Mouse (Mus musculus): ENCODE measurements around the gene D630039A03Rik. TPM values are rescaled to one million over a fixed set of nuclear protein-coding genes. Genes with fewer than 3 reads are reported as not detected.
"Not testable (repeated sequence)": the region's sequence is repeated elsewhere in the genome, so short reads cannot be mapped to it uniquely, and the experiment has no call there.

Gene D630039A03Rik
- polyA plus RNA-seq, 1 experiment from 2014 or later, result 0.20 TPM

GRCm38 (mm10) chr4:57901210-57901609 lies 14.9 kb downstream of the D630039A03Rik start:
- no peak overlapping the region for H3K4me2 ChIP-seq (ENCODE audit: low read length)
- H3K9ac ChIP-seq (ENCODE audit: low read length), result no peak overlapping the region
- peaks cover 16% of the 10 kb centered on the region for H3K36me3 ChIP-seq (ENCODE audit: control insufficient read depth, insufficient read depth, low read length)
- 15% methylated on average over 4 of the region's 4 CpGs for WGBS
- H3K27me3 ChIP-seq (ENCODE audit: control insufficient read depth, insufficient read depth, low read length), result no peaks in the 10 kb centered on the region
- H3K4me1 ChIP-seq (ENCODE audit: control insufficient read depth in 2 of 2, insufficient read depth in 2 of 2, low read length in 2 of 2), result peaks cover 2 to 4% of the 10 kb centered on the region in 2 experiments; a peak in 3 of 4 replicates
- no peaks in the 10 kb centered on the region for H3K9me3 ChIP-seq (ENCODE audit: control insufficient read depth, low read length)
- H3K4me3 ChIP-seq (ENCODE audit: control insufficient read depth in 1 of 2, insufficient read depth in 1 of 2, low read depth in 1 of 2, low read length in 2 of 2), result no peak overlapping the region
- no peak for ATAC-seq (ENCODE audit: insufficient number of reproducible peaks, insufficient read depth, low FRiP score, low read depth)
- no peak overlapping the region for H3K27ac ChIP-seq (replicated peaks in 1 of 2; ENCODE audit: control insufficient read depth in 1 of 2, insufficient read depth in 1 of 2, low read depth in 2 of 2, low read length in 2 of 2)

DNA sequence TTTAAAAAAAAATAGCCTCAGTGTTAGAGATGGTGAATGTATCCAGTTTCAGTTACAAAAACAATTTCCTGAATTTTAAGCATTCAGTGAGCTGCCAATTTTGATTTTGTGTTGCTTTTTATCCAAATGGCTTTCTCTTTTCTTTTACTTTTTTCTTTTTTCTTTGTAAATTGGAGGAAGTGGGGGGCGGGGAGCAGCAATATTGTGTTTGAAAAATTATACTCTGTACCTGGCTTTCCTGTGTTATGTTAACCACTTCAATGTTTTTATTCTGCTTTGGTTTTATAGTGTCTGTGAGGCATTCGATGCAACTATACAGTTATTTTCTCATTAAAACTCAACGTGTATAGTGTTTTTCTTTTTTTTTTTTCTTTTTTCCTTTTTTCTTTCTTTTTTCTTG lies 19.5 kb downstream of the D630039A03Rik start:
- peaks cover 0 to 3% of the 10 kb centered on the region in 2 experiments; a peak in 1 of 4 replicates for H3K4me1 ChIP-seq (ENCODE audit: control insufficient read depth in 2 of 2, insufficient read depth in 2 of 2, low read length in 2 of 2)
- no peak overlapping the region for H3K4me2 ChIP-seq (ENCODE audit: low read length)
- peaks cover 44% of the 10 kb centered on the region for H3K36me3 ChIP-seq (ENCODE audit: control insufficient read depth, insufficient read depth, low read length)
- no peak for ATAC-seq (ENCODE audit: insufficient number of reproducible peaks, insufficient read depth, low FRiP score, low read depth)
- 88% methylated on average over 3 of the region's 3 CpGs for WGBS
- no peaks in the 10 kb centered on the region for H3K27me3 ChIP-seq (ENCODE audit: control insufficient read depth, insufficient read depth, low read length)
- no peak overlapping the region for H3K27ac ChIP-seq (replicated peaks in 1 of 2; ENCODE audit: control insufficient read depth in 1 of 2, insufficient read depth in 1 of 2, low read depth in 2 of 2, low read length in 2 of 2)
- H3K9me3 ChIP-seq (ENCODE audit: control insufficient read depth, low read length), result no peaks in the 10 kb centered on the region
- H3K4me3 ChIP-seq (ENCODE audit: control insufficient read depth in 1 of 2, insufficient read depth in 1 of 2, low read depth in 1 of 2, low read length in 2 of 2), result no peak overlapping the region
- no peak overlapping the region for H3K9ac ChIP-seq (ENCODE audit: low read length)

DNA sequence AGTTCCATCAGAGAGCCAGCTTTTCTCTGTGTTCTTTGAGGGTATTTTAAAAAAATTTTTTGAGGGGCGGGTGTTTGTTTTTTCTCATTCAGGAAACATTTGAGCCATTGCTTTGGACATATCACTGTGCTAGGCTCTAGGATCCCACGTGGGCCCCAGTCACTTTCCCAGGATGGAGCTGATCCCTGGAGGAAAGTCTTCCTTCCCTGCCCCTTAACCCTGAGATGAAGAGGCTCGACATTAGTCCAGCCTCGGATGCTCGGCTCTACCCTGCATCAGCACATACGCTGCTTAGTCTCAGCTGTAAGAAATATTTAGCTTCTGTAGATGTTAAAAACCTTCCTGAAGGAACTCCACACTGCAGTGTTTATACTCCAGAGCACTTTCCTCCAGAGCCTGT lies 20.2 kb downstream of the D630039A03Rik start:
- no peak overlapping the region for H3K4me2 ChIP-seq (ENCODE audit: low read length)
- H3K4me1 ChIP-seq (ENCODE audit: control insufficient read depth in 2 of 2, insufficient read depth in 2 of 2, low read length in 2 of 2), result peaks cover 0 to 3% of the 10 kb centered on the region in 2 experiments; a peak in 1 of 4 replicates
- no peaks in the 10 kb centered on the region for H3K9me3 ChIP-seq (ENCODE audit: control insufficient read depth, low read length)
- no peak for ATAC-seq (ENCODE audit: insufficient number of reproducible peaks, insufficient read depth, low FRiP score, low read depth)
- peaks cover 44% of the 10 kb centered on the region for H3K36me3 ChIP-seq (ENCODE audit: control insufficient read depth, insufficient read depth, low read length)
- no peak overlapping the region for H3K9ac ChIP-seq (ENCODE audit: low read length)
- H3K27ac ChIP-seq (replicated peaks in 1 of 2; ENCODE audit: control insufficient read depth in 1 of 2, insufficient read depth in 1 of 2, low read depth in 2 of 2, low read length in 2 of 2), result no peak overlapping the region
- H3K4me3 ChIP-seq (ENCODE audit: control insufficient read depth in 1 of 2, insufficient read depth in 1 of 2, low read depth in 1 of 2, low read length in 2 of 2), result no peak overlapping the region
- WGBS, result 68% methylated on average over 6 of the region's 6 CpGs
- no peaks in the 10 kb centered on the region for H3K27me3 ChIP-seq (ENCODE audit: control insufficient read depth, insufficient read depth, low read length)

DNA sequence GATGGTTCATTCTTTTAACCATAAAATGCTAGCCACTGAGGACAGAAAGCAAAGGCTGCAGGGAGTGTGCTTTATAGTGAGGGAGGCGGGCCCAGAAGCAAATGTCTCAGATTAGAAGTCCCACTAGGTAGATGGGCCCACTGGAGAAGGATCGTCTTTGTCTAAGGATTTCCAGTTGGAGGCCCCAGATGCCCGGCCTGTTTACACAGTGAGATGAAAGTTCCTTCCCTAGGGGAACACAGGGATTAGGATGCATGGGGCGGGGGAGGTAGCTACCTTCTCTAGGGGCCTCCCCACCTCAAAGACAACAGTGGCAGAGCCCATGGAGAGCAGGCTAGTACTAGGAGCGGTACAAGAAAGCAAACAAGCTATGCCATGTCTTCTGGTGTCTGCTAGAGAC lies 21.0 kb downstream of the D630039A03Rik start:
- Histone ChIP-seq H3K9ac (ENCODE audit: low read length) (no peak overlapping the region), H3K9me3 (ENCODE audit: control insufficient read depth, low read length) (no peaks in the 10 kb centered on the region), H3K4me3 (ENCODE audit: control insufficient read depth in 1 of 2, insufficient read depth in 1 of 2, low read depth in 1 of 2, low read length in 2 of 2) (no peak overlapping the region), H3K4me1 (ENCODE audit: control insufficient read depth in 2 of 2, insufficient read depth in 2 of 2, low read length in 2 of 2) (peaks cover 0 to 3% of the 10 kb centered on the region in 2 experiments; a peak in 1 of 4 replicates), H3K4me2 (ENCODE audit: low read length) (no peak overlapping the region), H3K36me3 (ENCODE audit: control insufficient read depth, insufficient read depth, low read length) (peaks cover 44% of the 10 kb centered on the region), H3K27me3 (ENCODE audit: control insufficient read depth, insufficient read depth, low read length) (no peaks in the 10 kb centered on the region), H3K27ac (replicated peaks in 1 of 2; ENCODE audit: control insufficient read depth in 1 of 2, insufficient read depth in 1 of 2, low read depth in 2 of 2, low read length in 2 of 2) (peak overlapping the region in 1 of 2 experiments; percentile 37; a peak in 1 of 4 replicates)
- WGBS, result 59% methylated on average over 5 of the region's 5 CpGs
- ATAC-seq (ENCODE audit: insufficient number of reproducible peaks, insufficient read depth, low FRiP score, low read depth), result no peak

GRCm38 (mm10) chr4:57892001-57892586 lies 24.0 kb downstream of the D630039A03Rik start:
- ATAC-seq (ENCODE audit: insufficient number of reproducible peaks, insufficient read depth, low FRiP score, low read depth), result no peak

GRCm38 (mm10) chr4:57889773-57890172 lies 26.3 kb downstream of the D630039A03Rik start:
- Histone ChIP-seq H3K4me1 (ENCODE audit: control insufficient read depth in 2 of 2, insufficient read depth in 2 of 2, low read length in 2 of 2) (peaks cover 11 to 23% of the 10 kb centered on the region in 2 experiments), H3K27ac (replicated peaks in 1 of 2; ENCODE audit: control insufficient read depth in 1 of 2, insufficient read depth in 1 of 2, low read depth in 2 of 2, low read length in 2 of 2) (no peak overlapping the region), H3K36me3 (ENCODE audit: control insufficient read depth, insufficient read depth, low read length) (peaks cover 23% of the 10 kb centered on the region), H3K4me3 (ENCODE audit: control insufficient read depth in 1 of 2, insufficient read depth in 1 of 2, low read depth in 1 of 2, low read length in 2 of 2) (no peak overlapping the region), H3K9me3 (ENCODE audit: control insufficient read depth, low read length) (no peaks in the 10 kb centered on the region), H3K4me2 (ENCODE audit: low read length) (no peak overlapping the region), H3K27me3 (ENCODE audit: control insufficient read depth, insufficient read depth, low read length) (no peaks in the 10 kb centered on the region), H3K9ac (ENCODE audit: low read length) (no peak overlapping the region)
- WGBS, result 87% methylated on average over 8 of the region's 8 CpGs
- no peak for ATAC-seq (ENCODE audit: insufficient number of reproducible peaks, insufficient read depth, low FRiP score, low read depth)

More at GRCm38 (mm10) chr4:57892001-57892586, 24.0 kb downstream of the D630039A03Rik start:
- Histone ChIP-seq H3K27ac (replicated peaks in 1 of 2; ENCODE audit: control insufficient read depth in 1 of 2, insufficient read depth in 1 of 2, low read depth in 2 of 2, low read length in 2 of 2) (no peak overlapping the region), H3K4me1 (ENCODE audit: control insufficient read depth in 2 of 2, insufficient read depth in 2 of 2, low read length in 2 of 2) (peaks cover 2 to 6% of the 10 kb centered on the region in 2 experiments; a peak in 2 of 4 replicates), H3K4me2 (ENCODE audit: low read length) (no peak overlapping the region), H3K36me3 (ENCODE audit: control insufficient read depth, insufficient read depth, low read length) (peaks cover 30% of the 10 kb centered on the region), H3K27me3 (ENCODE audit: control insufficient read depth, insufficient read depth, low read length) (no peaks in the 10 kb centered on the region), H3K9me3 (ENCODE audit: control insufficient read depth, low read length) (no peaks in the 10 kb centered on the region), H3K9ac (ENCODE audit: low read length) (no peak overlapping the region), H3K4me3 (ENCODE audit: control insufficient read depth in 1 of 2, insufficient read depth in 1 of 2, low read depth in 1 of 2, low read length in 2 of 2) (no peak overlapping the region)
- WGBS, result 89% methylated on average over 10 of the region's 10 CpGs

- H3K27me3 ChIP-seq (ENCODE audit: control insufficient read depth, insufficient read depth, low read length); H3K9ac ChIP-seq (ENCODE audit: low read length); H3K4me2 ChIP-seq (ENCODE audit: low read length); ATAC-seq (ENCODE audit: insufficient number of reproducible peaks, insufficient read depth, low FRiP score, low read depth); H3K4me3 ChIP-seq (ENCODE audit: control insufficient read depth in 1 of 2, insufficient read depth in 1 of 2, low read depth in 1 of 2, low read length in 2 of 2); H3K9me3 ChIP-seq (ENCODE audit: control insufficient read depth, low read length); H3K27ac ChIP-seq (replicated peaks in 1 of 2; ENCODE audit: control insufficient read depth in 1 of 2, insufficient read depth in 1 of 2, low read depth in 2 of 2, low read length in 2 of 2): not testable (repeated sequence)
- Histone ChIP-seq H3K4me1 (ENCODE audit: control insufficient read depth in 2 of 2, insufficient read depth in 2 of 2, low read length in 2 of 2) (peaks cover 17 to 31% of the 10 kb centered on the region in 2 experiments), H3K36me3 (ENCODE audit: control insufficient read depth, insufficient read depth, low read length) (peaks cover 19% of the 10 kb centered on the region)
- 100% methylated on average over 1 of the region's 1 CpGs for WGBS
These were observed 27.1 kb downstream of the D630039A03Rik start for GRCm38 (mm10) chr4:57888978-57889377.

DNA sequence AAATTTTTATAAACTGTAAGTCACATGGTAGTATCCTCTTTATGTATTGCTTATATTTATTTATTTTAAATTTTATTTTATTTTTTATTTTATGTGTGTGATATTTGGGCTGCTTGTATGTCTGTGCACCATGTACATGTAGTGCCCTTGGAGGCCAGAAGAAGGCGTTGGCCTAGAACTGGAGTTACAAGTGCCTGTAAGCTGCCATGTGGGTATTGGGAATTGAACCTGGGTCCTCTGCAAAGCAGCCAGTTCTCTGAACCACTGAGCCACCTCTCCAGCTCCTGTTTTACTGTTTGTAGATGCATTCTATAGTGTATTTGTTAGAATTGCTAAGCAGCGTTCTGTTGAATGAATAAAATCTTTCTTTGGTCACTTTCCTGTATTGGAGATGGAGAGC lies 27.9 kb downstream of the D630039A03Rik start:
- Histone ChIP-seq H3K9ac (ENCODE audit: low read length) (no peak overlapping the region), H3K4me1 (ENCODE audit: control insufficient read depth in 2 of 2, insufficient read depth in 2 of 2, low read length in 2 of 2) (peaks cover 19 to 38% of the 10 kb centered on the region in 2 experiments), H3K4me2 (ENCODE audit: low read length) (no peak overlapping the region), H3K4me3 (ENCODE audit: control insufficient read depth in 1 of 2, insufficient read depth in 1 of 2, low read depth in 1 of 2, low read length in 2 of 2) (no peak overlapping the region), H3K27ac (replicated peaks in 1 of 2; ENCODE audit: control insufficient read depth in 1 of 2, insufficient read depth in 1 of 2, low read depth in 2 of 2, low read length in 2 of 2) (no peak overlapping the region), H3K36me3 (ENCODE audit: control insufficient read depth, insufficient read depth, low read length) (peaks cover 11% of the 10 kb centered on the region), H3K27me3 (ENCODE audit: control insufficient read depth, insufficient read depth, low read length) (no peaks in the 10 kb centered on the region), H3K9me3 (ENCODE audit: control insufficient read depth, low read length) (no peaks in the 10 kb centered on the region)
- ATAC-seq (ENCODE audit: insufficient number of reproducible peaks, insufficient read depth, low FRiP score, low read depth), result no peak
- 97% methylated on average over 2 of the region's 2 CpGs for WGBS

All from heart, embryonic 14.5 days (tissue).